Mouse (Mus musculus) megakaryocyte, embryonic 14.5 days (primary cell): ENCODE data around the gene Tfam.

Experiments used
- FLI1 ChIP-seq: IDR thresholded peaks from 2 replicates; pipeline ENCODE4 v1.6.1; 2012; ENCODE audit warnings: low read length, inconsistent platforms, mixed read lengths
- GATA1 ChIP-seq: IDR thresholded peaks from 3 replicates; pipeline ENCODE4 v1.6.1; 2012; ENCODE audit warnings: mixed read lengths, low read length, inconsistent platforms, borderline replicate concordance

- no peak for TF ChIP-seq GATA1
- TF ChIP-seq FLI1, result no peak
These were observed 37.1 kb downstream of the Tfam start for GRCm38 (mm10) chr10:71200964-71201363.
